Mouse (Mus musculus): ENCODE data around the gene Hhip.
"Not testable (repeated sequence)": the region's sequence is repeated elsewhere in the genome, so short reads cannot be mapped to it uniquely, and the experiment has no call there.

The Hhip gene

DNA sequence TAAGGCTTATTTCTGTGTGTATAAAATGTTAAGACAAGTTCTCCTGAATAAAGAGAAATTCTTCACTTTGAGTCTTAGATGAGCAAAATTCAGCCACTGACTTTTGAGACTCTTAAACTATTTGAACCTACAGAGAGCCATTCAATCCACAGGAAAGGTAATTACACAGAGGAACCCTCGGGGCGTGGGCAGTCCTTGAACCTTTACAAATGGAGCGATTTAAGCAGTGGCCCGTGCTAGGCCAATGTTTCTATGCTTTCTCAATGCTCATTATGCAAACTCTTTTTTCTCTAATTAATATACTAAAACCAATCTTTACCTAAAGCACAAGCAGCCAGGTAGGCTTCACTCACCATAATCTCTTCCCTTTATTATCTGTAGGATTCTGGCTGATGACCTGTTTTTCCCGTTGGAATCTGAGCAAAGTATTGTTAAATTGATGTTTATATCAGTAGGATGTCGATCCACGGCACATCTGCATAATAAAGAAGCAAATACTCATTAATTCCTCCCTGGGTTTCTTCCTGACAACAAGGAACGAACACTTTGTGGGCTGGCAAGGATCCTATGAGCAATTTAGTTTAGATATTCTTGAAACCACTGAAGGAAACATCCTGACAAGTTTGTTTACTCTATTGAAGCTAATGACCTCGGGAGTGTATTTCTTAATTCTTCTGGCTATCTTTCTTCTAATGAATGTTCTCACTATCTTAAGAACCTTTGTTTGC, 65.5 kb downstream of the Hhip start:
- DNase-seq: no peak

DNA sequence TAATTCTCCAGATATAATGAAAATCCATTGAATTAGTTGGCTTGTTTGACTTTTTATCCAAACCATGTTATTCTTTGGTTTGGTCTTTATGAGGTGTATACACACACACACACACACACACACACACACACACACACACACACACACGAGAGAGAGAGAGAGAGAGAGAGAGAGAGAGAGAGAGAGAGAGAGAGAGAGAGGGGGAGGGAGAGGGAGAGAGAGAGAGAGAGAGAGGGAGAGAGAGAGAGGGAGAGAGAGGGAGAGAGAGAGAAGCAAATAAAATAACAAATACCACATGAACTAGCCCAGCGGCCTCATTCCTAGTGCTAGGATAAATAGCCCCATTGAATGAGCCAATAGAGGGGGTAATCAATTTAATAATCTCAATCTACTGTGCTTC, 66.4 kb downstream of the Hhip start:
- DNase-seq: not testable (repeated sequence)

DNA sequence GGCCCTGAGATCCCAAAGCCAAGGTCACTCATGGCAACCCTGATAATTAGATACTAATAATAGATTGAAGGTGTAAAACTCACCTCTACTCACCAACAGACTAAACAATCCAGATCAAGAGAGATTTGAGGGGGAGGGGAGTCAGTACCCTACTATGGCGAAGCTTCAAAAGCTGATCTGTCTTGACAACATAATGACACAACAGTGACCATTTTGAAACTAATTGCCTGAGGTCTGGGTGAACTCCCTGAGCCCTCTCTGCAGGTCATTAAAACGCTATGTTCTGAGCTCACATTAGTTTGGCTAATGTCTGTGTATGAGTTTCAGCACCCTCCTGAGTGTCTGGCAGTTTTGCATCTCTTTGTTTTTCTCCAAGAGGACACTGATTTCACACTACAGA, 72.9 kb downstream of the Hhip start:
- DNase-seq: no peak

DNA sequence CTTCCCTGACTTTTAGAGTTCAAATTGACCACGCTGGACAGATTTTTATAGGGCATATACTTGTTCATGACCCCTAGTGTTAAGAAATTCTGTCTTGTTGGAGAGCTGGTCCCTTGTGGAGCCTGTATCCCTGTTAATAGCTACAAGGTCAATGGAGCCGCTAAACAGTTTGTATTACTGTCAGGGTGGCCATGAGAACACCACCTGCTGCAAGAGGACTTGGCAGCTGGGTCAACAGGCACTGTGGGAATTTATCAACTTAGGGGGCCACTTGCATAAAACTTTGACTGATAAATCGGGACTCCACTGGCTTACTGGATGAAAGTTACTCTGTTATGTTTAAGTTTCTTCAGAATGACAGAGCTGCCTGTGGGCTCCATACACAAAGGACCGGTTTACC, 75.7 kb downstream of the Hhip start:
- DNase-seq: no peak

DNA sequence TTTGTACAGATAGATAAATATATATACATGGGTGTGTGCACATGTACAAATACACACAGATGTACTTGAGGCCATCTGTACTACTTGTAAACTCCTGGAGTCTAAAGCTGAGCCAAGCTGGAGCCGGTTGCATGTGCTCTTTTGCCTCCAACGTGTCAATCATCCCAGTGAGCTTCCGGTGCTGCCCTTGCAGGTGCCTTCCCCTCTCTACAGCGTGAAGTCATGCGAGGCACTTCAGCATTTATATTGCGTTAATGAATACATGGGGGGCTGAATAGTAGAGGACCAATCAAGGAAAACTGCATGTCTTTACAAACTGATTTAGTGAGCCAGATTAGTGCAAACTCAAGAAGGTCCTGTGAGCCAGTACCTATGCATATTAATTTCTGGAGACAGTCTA, 91.6 kb downstream of the Hhip start:
- DNase-seq: no peak

DNA sequence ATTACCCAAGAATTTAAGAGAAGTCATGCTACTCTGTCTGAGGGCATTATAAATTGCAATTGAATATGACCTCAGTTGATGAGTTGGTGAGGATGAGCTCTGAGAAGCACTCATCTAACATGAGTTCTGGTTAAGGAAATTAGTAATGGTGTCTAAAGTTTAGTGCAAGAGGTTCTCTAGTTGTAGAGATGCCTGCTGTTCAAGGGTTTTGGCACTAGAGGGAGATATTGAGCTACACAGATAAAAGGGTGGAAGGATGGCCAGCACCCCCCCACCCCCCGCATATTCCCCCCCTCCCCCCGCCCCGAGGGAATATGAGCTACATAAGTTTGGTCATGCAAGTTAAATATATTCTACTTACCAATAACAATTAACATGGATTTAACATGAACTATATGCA, 104.9 kb downstream of the Hhip start:
- DNase-seq: no peak

DNA sequence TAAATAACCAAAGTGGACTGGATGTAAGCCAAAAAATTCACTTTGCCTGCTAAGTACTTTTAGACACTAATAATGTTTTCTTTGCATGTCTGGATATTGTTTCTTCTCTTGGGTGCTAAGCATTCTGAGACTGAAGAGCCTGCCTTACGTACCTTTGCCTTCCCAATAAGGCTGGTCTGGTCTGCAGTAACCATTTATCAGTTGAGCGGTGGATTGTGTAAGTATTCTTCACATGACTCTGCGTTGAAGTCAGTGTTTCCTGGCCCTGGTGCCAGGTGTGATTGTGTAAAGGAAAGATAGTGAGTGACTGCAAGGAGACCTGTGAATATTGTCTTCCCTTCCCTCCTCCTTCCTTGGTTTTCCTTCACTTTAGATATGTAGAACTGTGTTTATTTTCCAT, 107.4 kb downstream of the Hhip start:
- DNase-seq: no peak

DNA sequence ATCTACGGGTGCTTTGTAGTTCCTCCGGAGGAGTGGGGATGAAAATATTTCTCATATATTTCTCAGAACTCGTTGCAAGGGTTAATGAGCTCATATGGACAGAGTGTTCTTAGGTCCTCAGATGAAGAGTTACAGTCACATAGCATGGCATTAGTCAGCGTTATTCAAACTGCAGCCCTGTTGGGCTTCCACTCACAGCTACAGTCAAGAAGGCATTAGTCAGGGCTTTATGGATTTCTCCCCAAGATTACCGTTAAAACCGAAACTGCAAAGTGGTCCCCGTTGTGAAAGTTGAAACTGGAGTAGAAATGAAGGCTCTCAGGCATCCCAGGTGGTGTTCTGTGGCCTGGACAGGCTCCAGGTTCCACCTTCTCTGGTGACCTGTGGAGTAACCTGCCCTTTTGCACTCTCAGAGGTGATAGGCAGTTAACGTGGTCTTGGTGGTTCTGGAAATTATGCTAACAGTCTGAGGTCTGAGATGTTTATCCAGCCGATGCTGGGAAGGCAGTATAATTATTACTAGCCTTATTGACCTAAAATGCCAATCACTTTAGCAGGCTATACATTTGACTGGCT, 112.2 kb downstream of the Hhip start:
- no peak for DNase-seq

DNA sequence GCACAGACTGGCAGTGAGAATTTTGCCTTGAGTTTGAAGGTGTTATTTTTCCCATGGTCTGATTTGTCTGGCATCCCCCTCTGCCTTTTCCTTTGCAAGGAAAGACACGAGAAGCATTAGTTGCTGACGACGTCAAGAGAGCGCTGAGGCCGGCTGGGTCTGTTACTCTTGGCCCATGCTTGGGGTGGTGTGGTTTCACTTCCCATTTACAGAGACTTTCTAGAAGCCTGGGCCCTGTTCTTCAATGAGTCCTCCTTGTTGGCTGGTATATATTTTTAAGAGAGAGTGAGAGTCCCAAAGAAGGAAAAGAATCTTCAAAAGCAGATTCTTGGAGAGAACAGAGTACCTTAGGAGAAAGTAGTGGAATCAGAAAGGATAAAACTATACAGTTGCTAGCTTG, 116.7 kb downstream of the Hhip start:
- no peak for DNase-seq

DNA sequence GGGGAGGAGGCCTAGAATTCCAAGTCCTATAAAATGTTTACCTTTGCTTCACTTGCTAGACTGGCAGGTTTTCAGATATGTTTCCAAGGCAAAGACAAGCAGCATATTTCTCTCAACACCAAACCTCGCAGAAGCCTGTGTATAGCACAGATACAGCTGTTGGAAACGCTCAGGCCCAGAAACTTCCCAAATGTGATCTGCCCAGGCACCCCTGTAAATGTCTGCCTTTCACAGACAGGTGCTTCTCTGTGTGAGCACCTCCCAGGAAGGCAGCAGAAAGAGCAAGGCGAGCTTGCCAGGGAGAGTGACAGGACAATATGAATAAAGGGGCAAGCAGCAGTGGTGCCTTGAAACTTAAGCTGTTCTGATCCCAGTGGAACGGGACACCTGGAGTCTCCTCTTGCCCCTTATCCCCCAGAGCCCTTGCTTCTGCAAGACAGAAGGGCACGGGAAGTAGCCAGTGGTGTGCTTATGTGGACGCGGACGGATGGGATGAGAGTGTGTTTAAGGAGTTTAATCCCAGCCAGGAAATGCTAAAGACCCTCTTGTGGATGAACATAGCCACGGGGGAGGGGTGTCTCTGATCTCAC, 120.9 kb downstream of the Hhip start:
- DNase-seq: no peak

DNA sequence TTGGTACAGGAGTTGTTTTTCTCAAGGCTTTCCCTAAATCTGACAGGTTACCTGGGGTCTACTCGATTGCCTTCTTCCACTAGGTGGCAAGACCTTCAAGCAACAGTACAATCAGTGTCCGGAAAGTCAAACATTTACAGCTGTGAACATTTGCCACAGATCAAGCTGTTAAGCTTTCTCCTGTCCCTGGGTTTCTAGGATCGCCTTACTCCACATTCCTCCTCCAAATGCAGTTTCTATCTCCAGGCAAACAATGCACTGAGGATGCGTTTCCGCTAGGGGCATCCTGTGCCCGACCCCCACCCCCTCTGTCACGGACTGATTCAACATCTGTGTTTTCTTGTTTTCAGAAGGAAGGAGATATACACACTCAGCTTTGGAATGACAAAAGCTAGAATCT, 122.0 kb downstream of the Hhip start:
- DNase-seq: no peak

DNA sequence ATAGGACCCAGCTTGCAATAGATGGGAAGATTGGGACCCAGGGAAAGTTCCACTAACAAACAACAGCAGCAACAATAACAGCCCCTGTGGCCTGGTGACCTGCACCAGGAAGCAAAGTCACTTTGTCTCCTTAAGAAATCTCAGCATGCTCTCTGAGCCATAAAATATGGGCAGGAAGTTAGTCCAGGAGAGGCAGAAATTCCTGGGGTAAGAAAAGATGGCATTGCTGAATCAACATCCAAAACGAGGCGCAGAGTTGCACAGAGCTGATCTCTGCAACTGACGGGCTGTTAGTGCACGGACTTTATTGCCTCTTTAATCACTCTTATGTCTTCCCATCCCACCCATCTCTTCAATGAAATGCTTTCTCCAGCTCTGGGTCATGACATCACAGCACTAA, 128.6 kb downstream of the Hhip start:
- DNase-seq: no peak

DNA sequence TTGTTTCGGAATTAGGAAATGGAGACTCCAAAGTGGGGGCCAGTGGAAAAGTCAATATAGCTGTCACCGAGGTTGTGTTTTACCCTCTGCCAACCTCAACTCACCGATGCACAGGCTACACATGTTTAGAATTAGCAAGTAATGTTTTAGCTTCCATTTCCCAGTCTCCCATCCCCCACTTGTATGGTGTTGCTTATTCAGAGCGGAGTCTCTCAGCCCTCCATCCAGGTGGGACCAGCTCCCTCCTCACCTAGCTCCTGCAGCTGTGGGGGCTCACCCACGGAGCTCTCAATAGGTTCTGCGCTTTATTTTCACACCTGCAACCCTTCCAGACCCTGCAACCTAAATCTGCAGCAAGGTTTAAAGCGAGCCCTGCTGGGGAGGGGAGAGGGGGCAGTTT, 140.6 kb downstream of the Hhip start:
- no peak for DNase-seq
